Mouse (Mus musculus) myocyte (in vitro differentiated cells): ENCODE results near the gene Zfp697. TPM values are rescaled to one million over a fixed set of nuclear protein-coding genes. Genes with fewer than 3 reads are reported as not detected.
A peak's percentile ranks its signal among the peaks of the same experiment; 100 is the strongest.

Experiments used
- H3K27me3 ChIP-seq: one replicate; pipeline ENCODE4 v1.6.1; 2011; ENCODE audit not compliant: control insufficient read depth, insufficient read depth, insufficient read length
- H3K36me3 ChIP-seq: one replicate; pipeline ENCODE4 v1.6.1; 2011; ENCODE audit not compliant: control insufficient read depth, insufficient read depth
- H3K4me2 ChIP-seq: one replicate; pipeline ENCODE4 v1.6.1; 2011; ENCODE audit warnings: low read depth, control low read depth
- H3K4me3 ChIP-seq: one replicate; pipeline ENCODE4 v1.5.1; 2011; ENCODE audit warnings: mild to moderate bottlenecking, control low read depth, moderate library complexity
- H3K79me2 ChIP-seq: one replicate; pipeline ENCODE4 v1.6.1; 2011; ENCODE audit not compliant: control insufficient read depth, insufficient read depth
- H3ac ChIP-seq: one replicate; pipeline ENCODE4 v1.6.1; 2011; ENCODE audit not compliant: control insufficient read depth, insufficient read length
- CEBPB ChIP-seq: IDR thresholded peaks from 2 replicates; pipeline ENCODE4 v1.6.1; 2011; ENCODE audit warnings: mild to moderate bottlenecking, moderate library complexity; ENCODE audit not compliant: poor library complexity, insufficient read depth, severe bottlenecking
- E2F4 ChIP-seq: IDR thresholded peaks from one replicate; pipeline ENCODE4 v1.6.1; 2011; ENCODE audit warnings: mild to moderate bottlenecking, control low read depth, moderate library complexity; ENCODE audit not compliant: insufficient read depth
- MAX ChIP-seq: IDR thresholded peaks from one replicate; pipeline ENCODE4 v1.6.1; 2011; ENCODE audit warnings: low read depth, mild to moderate bottlenecking, control low read depth
- MYOD1 ChIP-seq, 3 experiments: IDR thresholded peaks; one replicate each; pipeline ENCODE4 v1.6.1; 2011; ENCODE audit warnings: control low read depth in 2 of 3, low read depth in 2 of 3, mild to moderate bottlenecking in 2 of 3, moderate library complexity in 1 of 3; ENCODE audit not compliant: insufficient read length in 2 of 3, control insufficient read depth in 1 of 3
- MYOG ChIP-seq, 3 experiments: IDR thresholded peaks; one replicate each; pipeline ENCODE4 v1.6.1; 2011; ENCODE audit warnings: control low read depth in 2 of 3, low read depth in 2 of 3, mild to moderate bottlenecking in 2 of 3; ENCODE audit not compliant: insufficient read length in 2 of 3, control insufficient read depth in 1 of 3, insufficient read depth in 1 of 3
- POLR2A ChIP-seq: IDR thresholded peaks from one replicate; pipeline ENCODE4 v1.6.1; 2011; ENCODE audit warnings: low read depth, mild to moderate bottlenecking, control low read depth, moderate library complexity; ENCODE audit not compliant: insufficient read length
- POLR2AphosphoS2 ChIP-seq: IDR thresholded peaks from one replicate; pipeline ENCODE4 v1.6.1; 2011; ENCODE audit warnings: low read depth, control low read depth; ENCODE audit not compliant: insufficient read length
- REST ChIP-seq: IDR thresholded peaks from one replicate; pipeline ENCODE4 v1.6.1; 2011; ENCODE audit warnings: mild to moderate bottlenecking, control low read depth, moderate library complexity; ENCODE audit not compliant: insufficient read depth, insufficient read length
- SRF ChIP-seq: IDR thresholded peaks from one replicate; pipeline ENCODE4 v1.6.1; 2011; ENCODE audit warnings: low read depth; ENCODE audit not compliant: control insufficient read depth, insufficient read length
- TCF12 ChIP-seq: IDR thresholded peaks from one replicate; pipeline ENCODE4 v1.6.1; 2011; ENCODE audit warnings: mild to moderate bottlenecking, control low read depth; ENCODE audit not compliant: poor library complexity, insufficient read depth, severe bottlenecking
- TCF3 ChIP-seq: IDR thresholded peaks from one replicate; pipeline ENCODE4 v1.6.1; 2011; ENCODE audit warnings: low read depth, control low read depth; ENCODE audit not compliant: insufficient read length
- USF1 ChIP-seq: IDR thresholded peaks from one replicate; pipeline ENCODE4 v1.6.1; 2011; ENCODE audit warnings: low read depth, mild to moderate bottlenecking, control low read depth, moderate library complexity
- polyA plus RNA-seq: library from polyadenylated mRNA; unstranded; fragments of >200 nt; fragmentation: generic; extraction: Trizol; gene quantifications from one replicate; pipeline ENCODE4 v1.2.1, GENCODE M21; 2012; ENCODE audit warnings: missing spikeins

Zfp697 gene
- polyA plus RNA-seq, 1 experiment: 5.3 TPM

DNA sequence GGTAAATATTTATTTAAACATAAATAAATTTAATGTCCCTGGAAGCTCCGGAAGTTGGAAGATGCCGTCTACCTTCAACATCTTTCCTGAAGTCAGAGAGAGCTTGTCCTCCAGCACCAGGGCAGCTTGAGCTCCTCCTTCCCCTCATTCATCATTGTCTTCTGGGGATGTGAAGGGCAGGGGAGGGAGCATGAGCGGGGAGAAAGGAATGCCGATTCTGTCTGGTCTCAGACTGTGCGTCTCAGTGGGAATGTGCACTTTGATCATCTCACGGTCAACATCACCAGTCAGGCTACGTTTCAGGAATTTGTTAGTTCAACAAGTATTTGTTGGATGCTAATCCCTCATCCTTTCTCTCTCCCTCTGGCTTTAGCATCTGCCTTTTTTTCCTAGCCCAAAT, 3.0 kb upstream of the Zfp697 start:
- no peak overlapping the region for H3K4me2 ChIP-seq
- TF ChIP-seq POLR2AphosphoS2: no peak
- no peak for TF ChIP-seq TCF3
- TF ChIP-seq USF1: no peak
- no peak for TF ChIP-seq TCF12
- no peak for TF ChIP-seq CEBPB
- no peak for TF ChIP-seq E2F4
- TF ChIP-seq SRF: no peak
- TF ChIP-seq MYOD1 (IDR thresholded peaks at IDR 0.05; ENCODE audit: control insufficient read depth in 1 of 3, insufficient read length in 2 of 3, low read depth in 2 of 3): no peak
- TF ChIP-seq POLR2A: no peak
- no peak for TF ChIP-seq REST
- no peaks in the 10 kb centered on the region for H3K27me3 ChIP-seq
- no peaks in the 10 kb centered on the region for H3K36me3 ChIP-seq
- H3ac ChIP-seq: no peak overlapping the region
- H3K79me2 ChIP-seq: peaks cover 7% of the 10 kb centered on the region
- no peak overlapping the region for H3K4me3 ChIP-seq

DNA sequence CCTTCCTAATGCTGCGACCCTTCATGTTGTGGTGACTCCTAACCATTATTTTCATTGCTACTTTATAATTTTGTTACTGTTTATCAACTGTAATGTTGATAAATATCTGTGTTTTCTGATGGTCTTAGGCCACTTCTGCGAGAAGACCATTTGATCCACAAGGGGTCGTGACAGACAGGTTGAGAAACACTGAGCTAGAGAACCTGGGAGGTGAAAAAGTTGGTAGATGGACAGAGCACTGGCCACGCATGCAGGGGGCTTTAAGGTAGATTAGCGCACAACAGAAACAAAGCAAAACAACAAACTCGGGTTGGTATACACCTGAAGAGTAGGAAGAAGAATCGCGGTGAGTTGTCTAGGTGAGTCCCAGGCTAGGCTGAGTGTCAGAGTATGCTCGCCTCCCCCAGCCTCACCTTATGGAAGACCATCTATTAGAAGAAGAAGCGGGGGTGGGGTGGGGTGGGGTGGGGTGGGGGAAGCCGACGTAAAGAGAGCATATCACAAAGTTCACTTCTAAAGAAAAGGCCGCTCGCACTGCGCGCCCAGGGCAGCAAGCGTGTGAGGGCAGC, 500 bp upstream of the Zfp697 start:
- Histone ChIP-seq H3K27me3 (no peaks in the 10 kb centered on the region), H3K4me2 (peak overlapping the region; percentile 99), H3ac (peak overlapping the region; percentile 63), H3K79me2 (peaks cover 27% of the 10 kb centered on the region), H3K4me3 (peak overlapping the region; percentile 91), H3K36me3 (no peaks in the 10 kb centered on the region)
- TF ChIP-seq REST (no peak), MYOG (IDR thresholded peaks at IDR 0.05; ENCODE audit: control insufficient read depth in 1 of 3, insufficient read depth in 1 of 3, insufficient read length in 2 of 3, low read depth in 2 of 3) (no peak), TCF3 (no peak), MYOD1 (IDR thresholded peaks at IDR 0.05; ENCODE audit: control insufficient read depth in 1 of 3, insufficient read length in 2 of 3, low read depth in 2 of 3) (no peak), POLR2A (no peak)

DNA sequence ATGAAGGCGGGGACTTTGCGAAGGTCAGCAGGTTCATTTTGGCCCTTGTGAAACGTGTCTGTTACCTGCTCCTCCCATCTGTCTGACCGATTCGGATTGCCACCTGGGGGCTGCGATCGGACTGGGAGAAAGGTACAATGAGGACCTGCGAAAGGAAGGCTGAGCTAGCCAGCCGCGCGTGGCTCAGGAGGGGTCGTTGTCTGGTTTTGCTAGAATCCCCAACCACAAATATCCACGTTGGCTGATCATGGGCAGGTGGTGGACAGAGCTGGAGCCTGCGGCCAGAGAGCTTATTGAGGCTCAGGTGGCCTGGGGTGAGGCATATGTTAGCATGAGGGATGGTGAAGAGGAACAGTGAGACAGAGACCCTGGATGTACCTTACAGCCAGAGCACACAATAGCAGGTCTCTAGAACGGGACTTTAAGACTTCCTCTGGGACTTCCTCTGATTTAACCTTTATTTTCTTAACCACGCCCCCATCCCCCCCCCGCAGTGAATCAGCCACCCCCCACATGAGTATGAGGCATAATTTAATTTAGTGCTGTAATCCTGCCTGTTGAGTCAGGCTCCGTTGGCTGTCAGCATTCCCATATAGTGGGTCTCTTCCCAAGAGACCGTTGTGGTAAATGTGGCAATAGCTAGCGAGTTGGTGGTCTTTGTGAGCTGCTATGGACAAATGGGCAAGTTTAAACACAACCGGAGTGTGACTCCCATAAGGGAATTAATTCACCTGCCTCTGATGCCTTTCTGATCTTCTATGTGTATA, 946 bp downstream of the Zfp697 start:
- TF ChIP-seq MYOD1 (IDR thresholded peaks at IDR 0.05; ENCODE audit: control insufficient read depth in 1 of 3, insufficient read length in 2 of 3, low read depth in 2 of 3): no peak
- peak; percentile 58 for TF ChIP-seq CEBPB
- Histone ChIP-seq H3K4me3 (peak overlapping the region; percentile 91), H3K27me3 (no peaks in the 10 kb centered on the region), H3ac (peak overlapping the region; percentile 63), H3K36me3 (no peaks in the 10 kb centered on the region), H3K79me2 (peaks cover 41% of the 10 kb centered on the region), H3K4me2 (peak overlapping the region; percentile 99)

DNA sequence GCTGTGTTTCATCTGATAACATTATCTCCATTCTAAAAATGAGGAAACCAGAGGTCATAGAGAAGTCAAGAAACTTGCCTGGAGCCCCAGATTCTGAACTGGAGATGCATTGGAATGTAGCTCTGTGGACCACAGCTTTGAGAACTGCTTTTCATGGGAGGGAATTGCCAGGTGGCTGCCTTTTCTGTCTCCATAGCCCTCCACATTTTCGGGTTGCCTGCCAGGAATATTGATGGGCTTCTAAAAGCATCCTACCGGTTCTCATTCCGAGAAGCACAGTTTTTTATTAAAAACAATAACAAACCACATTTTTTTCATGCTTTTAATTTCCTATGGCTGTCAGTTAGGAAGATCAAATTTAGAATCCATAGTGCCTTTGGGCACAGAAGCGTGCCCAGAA, 4.8 kb downstream of the Zfp697 start:
- Histone ChIP-seq H3K36me3 (no peaks in the 10 kb centered on the region), H3K79me2 (peaks cover 56% of the 10 kb centered on the region), H3K4me3 (no peak overlapping the region)

DNA sequence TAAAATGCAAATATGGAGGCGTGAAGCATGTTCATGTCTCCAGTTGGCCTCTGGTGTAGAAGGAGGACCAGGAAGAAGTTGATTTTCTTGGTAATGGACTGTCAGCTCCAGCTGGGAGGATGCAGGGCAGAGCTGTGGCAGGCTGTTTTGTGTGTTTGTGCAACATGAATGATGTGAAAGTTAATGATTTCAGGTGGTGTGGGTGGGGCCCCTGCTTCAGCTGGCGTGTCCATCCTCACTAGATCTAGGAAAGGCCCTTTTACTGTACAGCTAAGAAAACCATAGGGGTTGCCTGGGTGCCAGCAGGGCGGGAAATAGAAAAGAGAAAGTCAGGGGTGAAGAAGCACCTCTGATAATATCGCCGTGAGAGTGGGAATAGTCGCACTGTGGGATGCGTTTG, 5.5 kb downstream of the Zfp697 start:
- H3K27me3 ChIP-seq: no peaks in the 10 kb centered on the region
- H3K4me3 ChIP-seq: no peak overlapping the region
- no peak overlapping the region for H3K4me2 ChIP-seq
- H3ac ChIP-seq: no peak overlapping the region
- no peaks in the 10 kb centered on the region for H3K36me3 ChIP-seq
- H3K79me2 ChIP-seq: peaks cover 61% of the 10 kb centered on the region
- no peak for TF ChIP-seq TCF3
- TF ChIP-seq POLR2A: no peak
- no peak for TF ChIP-seq USF1
- TF ChIP-seq CEBPB: no peak
- no peak for TF ChIP-seq MYOG (IDR thresholded peaks at IDR 0.05; ENCODE audit: control insufficient read depth in 1 of 3, insufficient read depth in 1 of 3, insufficient read length in 2 of 3, low read depth in 2 of 3)
- TF ChIP-seq SRF: no peak
- no peak for TF ChIP-seq REST
- TF ChIP-seq POLR2AphosphoS2: no peak
- TF ChIP-seq E2F4: no peak
- no peak for TF ChIP-seq TCF12
- TF ChIP-seq MAX: no peak
- TF ChIP-seq MYOD1 (IDR thresholded peaks at IDR 0.05; ENCODE audit: control insufficient read depth in 1 of 3, insufficient read length in 2 of 3, low read depth in 2 of 3): no peak

More for the DNA sequence above, 4.8 kb downstream of the Zfp697 start:
- no peaks in the 10 kb centered on the region for H3K27me3 ChIP-seq
- no peak overlapping the region for H3K4me2 ChIP-seq
- no peak overlapping the region for H3ac ChIP-seq
- TF ChIP-seq TCF3 (no peak), E2F4 (no peak), MAX (no peak)
